Mouse (Mus musculus) CD4-positive helper T cell, adult 2 months (primary cell): ENCODE measurements around the gene Cep112.
A peak's percentile ranks its signal among the peaks of the same experiment; 100 is the strongest.

ENCODE experiments used
- DNase-seq: peaks from one replicate; pipeline ENCODE4 v3.0.0-alpha.2; 2012; ENCODE audit warnings: low read depth, missing footprints, low spot score

Cep112 gene

GRCm38 (mm10) chr11:108424889-108425591 is at the start of gene Cep112:
Gene Cep112 (plus strand): TSS chr11:108425192.
- DNase-seq, result peak; percentile 95

DNA sequence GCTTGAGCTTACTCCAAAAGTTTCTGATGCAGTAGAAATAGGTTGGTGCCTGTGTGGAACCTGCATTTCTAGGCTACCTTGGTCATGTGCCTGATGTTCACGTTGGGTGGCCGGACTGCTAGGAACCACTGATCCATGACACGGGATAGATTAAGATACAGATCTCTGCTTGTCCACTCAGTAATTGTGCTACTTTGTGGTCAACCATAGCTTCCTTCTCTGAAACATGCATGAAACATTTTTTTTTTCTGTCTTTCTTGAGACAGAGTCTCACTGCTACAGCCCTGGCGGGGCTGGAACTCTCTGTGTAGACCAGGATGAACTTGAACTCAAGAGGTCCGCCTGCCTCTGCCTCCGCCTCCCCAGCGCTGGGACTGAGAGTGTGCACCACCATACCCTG is 48.2 kb upstream of the Cep112 start:
- DNase-seq, result no peak

- DNase-seq, result peak; percentile 80
Observed at GRCm38 (mm10) chr11:108377680-108378362, 47.2 kb upstream of the Cep112 start.

GRCm38 (mm10) chr11:108378363-108378751 is 46.6 kb upstream of the Cep112 start:
- DNase-seq, result no peak

DNA sequence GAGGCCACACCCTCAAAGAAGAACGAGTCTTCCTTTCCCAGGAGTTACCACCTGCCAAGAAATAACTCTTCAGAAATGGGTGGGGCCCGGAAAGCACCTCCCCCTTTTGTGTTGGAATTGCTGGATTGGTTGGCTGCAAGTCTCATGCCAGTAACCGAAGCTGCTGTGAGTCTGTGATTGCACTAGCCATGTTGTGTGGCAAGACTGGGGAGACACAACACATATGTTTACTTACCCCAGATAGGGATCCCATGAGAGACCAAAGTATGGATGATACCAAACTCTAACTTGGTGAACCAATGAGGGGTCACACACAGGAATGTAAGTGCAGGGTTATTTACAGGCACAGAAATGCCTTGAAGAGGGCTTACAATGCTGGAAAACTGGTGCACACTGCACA is 42.3 kb upstream of the Cep112 start:
- no peak for DNase-seq

- DNase-seq, result no peak
Observed at GRCm38 (mm10) chr11:108384920-108385665, 39.9 kb upstream of the Cep112 start.

DNA sequence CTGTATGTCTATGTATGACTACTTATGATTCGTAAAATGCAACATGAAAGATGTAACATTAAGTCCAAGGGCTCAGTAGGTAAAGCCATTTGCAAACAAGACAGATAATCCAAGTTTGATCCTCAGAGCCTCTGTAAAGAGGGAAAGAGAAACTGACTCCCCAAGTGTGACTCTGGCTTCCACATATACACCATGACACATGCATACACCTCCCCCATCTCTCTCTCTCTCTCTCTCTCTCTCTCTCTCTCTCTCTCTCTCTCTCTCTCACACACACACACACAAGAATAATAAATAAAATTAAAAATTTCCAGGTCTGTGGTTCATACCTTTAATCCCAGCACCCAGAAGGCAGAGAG is 39.3 kb upstream of the Cep112 start:
- DNase-seq, result no peak

DNA sequence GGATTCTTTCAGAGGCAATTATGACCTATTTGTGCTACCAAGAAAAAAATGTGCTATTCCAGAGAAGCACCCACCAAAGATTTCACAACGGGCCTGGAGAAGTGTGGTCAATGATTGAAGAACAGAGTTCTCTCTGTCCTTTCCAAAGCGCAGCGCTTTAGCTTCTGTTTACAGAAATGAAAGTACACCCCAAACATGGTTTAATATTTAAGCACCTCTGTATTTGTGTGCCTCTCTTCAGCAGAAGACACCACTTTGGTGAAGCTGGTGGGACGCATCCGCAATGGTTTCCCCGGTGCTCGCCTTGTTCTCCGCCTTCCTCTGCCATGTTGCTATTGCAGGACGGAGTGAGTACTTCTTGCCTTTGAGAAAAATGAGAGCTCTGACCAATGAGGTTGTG is 29.9 kb upstream of the Cep112 start:
- DNase-seq, result no peak

DNA sequence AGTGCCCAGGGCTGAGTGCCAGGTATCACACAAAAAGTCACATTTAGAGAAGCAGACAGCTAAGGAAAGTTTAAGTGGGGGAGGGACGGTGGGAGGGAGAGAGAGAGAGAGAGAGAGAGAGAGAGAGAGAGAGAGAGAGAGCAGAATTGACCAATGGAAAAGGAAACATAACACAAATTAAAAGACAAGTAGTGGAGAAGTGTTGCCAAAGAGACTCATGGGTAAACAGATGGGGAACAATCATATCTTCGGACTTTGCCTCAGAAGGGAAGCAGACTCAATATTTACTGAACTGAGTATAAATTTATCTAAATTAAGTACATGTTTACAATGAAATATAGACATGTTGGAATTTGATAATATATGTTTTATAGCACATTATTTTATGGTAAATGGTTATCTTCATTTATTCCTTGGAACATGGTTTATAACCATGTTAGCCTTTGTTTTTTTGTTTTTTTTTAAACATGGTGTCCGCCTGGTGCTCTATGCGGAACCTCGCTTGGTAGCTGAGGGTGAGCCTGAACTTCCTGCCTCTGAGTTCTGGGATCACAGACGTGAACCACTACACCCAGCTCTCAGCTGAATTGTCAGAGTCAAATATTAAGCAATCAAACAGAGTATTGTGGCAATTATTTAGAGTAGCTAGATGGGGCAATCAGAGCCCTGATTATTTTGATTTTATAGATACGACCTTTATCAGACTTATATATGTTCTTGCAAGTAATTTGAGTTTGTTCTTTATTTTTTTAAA is 28.7 kb upstream of the Cep112 start:
- no peak for DNase-seq

- no peak for DNase-seq
Observed at GRCm38 (mm10) chr11:108409876-108410644, 14.9 kb upstream of the Cep112 start.

DNA sequence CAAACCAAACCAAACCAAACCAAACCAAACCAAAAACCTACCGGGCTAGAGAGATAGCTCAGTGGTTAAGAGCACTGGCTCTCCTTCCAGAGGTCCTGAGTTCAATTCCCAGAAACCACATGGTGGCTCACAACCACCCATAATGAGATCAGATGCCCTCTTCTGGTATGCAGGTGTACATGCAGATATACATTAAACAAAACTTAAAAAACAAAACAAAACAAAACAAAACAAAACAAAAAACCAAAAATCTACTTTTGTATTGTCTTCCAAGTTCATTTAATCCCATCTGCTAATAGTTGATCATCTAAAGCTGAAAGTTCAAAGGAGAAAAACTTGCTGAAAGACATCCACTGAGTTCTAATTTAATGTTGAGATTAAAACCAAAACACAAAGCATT is 8.6 kb upstream of the Cep112 start:
- DNase-seq, result no peak

GRCm38 (mm10) chr11:108418540-108418939 is 6.5 kb upstream of the Cep112 start:
- DNase-seq, result peak; percentile 51

- DNase-seq, result no peak
Observed at GRCm38 (mm10) chr11:108419242-108419641, 5.8 kb upstream of the Cep112 start.

DNA sequence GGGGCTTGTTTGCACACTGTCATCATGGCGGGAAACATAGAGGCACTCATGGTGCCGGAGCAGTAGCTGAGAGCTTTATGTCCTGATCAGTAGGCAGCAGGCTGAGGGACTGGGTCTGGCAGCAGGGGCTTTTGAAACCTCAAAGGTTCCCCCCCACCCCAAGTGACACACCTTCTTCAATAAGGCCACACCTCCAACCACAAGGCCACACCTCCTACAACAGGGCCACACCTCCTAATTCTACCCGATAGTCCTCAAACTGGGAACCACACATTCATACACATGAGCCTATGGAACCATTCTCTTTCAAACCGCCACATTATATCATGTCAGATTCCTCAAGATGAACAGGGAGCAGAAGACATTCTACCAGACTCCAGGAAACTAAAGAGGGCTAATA is 4.2 kb upstream of the Cep112 start:
- no peak for DNase-seq

DNA sequence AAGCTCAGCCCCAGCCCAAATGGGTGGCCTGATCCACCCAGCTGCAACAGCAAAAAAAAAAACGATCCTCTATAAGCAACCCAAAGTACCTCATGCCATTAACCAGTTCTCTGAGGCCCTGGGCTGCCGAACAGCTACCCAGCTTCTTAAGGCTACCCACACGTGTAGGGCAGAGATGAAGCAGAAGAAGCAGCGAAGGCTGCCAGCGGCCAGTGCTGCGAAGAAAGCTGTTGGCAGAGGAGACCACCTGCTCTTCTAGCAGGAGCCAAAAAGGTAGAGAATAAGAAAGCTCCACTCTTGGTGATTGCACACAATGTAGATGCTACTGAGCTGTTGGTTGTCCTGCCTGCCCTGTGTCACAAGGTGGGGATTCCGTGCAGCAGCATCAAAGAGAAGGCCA is 1.8 kb upstream of the Cep112 start:
- DNase-seq, result no peak

DNA sequence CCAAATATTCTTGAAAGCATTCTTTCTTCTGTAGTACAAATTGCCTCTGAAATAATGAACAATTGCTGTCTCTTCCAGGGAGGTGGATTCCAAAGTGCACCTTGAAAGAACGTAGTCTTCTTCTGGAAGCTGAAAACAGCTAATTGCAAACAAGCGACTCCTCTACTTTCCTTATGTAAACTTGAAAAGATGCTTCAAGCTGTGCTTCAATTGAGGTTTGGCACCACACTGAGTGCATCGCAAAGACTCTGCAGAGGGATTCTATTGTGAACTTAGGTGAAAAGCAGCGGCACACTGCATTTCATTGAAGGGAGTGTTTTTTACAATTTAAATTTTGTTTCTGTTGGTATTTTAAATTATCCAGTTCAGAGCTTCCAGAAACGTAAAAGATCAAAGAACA is 881 bp upstream of the Cep112 start:
- no peak for DNase-seq

DNA sequence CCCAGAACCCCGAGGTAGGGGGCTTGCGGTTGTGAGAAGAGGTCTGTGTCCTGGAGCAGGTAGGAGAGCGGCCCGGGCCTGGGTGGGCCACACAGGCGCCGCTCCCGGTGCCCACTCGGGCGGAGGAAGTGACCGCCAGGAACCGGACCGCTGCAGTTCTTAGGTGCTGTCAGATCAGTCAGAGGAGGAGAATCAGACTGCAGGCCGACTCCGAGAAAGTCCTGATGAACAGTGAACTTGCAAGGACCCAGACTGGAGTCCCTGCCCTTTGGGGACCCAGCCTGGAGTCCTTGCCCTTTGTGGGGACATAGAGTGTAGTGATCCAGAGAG is 565 bp downstream of the Cep112 start:
- DNase-seq, result no peak

GRCm38 (mm10) chr11:108426086-108426485 is 1.1 kb downstream of the Cep112 start:
- DNase-seq, result no peak

DNA sequence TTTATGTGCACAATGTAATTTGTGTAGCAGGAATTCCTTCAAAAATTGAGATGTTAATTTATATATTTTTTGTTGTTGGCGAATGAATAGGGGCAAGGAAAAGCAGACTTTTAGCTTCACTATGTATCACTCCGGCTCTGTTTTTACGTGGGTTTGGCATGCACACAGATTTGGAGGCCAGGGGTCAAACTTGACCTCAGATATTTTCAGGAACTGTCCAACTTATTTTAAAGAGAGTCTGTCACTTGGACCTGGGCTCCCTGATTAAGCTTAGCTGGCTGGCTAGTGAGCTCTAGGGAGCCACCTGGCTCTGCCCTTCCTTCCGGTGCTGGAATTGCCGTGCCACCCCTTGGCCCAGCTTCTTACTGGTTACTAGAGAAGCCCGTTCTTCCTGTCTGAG is 2.2 kb downstream of the Cep112 start:
- no peak for DNase-seq

GRCm38 (mm10) chr11:108429076-108429475 is 4.1 kb downstream of the Cep112 start:
- no peak for DNase-seq

DNA sequence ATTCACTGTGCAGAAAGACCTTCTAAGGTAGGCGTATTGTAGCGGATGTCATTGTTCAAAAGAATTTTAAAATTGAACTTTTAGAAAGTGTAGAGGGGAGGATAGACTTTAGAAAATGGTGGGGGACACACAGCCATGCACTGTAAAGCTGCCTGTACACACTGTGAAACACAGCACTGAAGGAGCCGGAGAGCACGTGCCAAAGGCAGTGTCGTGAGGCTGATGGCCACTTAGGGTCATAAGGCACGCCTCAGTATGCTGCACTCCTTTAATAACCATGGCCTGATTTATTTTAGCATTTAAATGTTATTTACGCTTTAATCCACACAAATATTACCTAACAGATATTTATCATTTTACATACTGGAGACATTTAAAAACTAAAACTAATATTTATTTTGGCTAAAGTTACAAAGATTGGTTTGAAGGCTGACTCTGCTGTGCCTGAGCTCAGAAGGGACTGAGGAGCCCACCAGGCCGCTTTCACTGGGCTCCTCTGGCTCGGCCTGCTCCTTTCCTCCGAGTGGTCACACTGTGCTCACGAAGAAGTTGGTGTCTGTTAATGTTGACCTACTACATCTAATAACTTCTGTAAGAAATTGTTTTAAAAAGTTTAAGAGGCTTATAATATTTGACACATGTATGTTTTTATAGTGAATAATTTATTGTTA is 19.0 kb downstream of the Cep112 start:
- DNase-seq, result no peak
